Mouse (Mus musculus): ENCODE results near the gene Nup210. TPM values are rescaled to one million over a fixed set of nuclear protein-coding genes. Genes with fewer than 3 reads are reported as not detected.

The Nup210 gene
- polyA plus RNA-seq, 1 experiment = 219 TPM

GRCm38 (mm10) chr6:90969341-90969871, 147.2 kb downstream of the Nup210 start:
- DNase-seq = no peak
- no peaks in the 10 kb centered on the region for H3K36me3 ChIP-seq (ENCODE audit: control insufficient read depth, insufficient read depth, low read length)
- WGBS = 7% methylated on average over 2 of the region's 2 CpGs
- H3K27ac ChIP-seq (ENCODE audit: control insufficient read depth, insufficient read depth, low read length) = no peak overlapping the region
- no peaks in the 10 kb centered on the region for H3K4me1 ChIP-seq (replicated peaks; ENCODE audit: control insufficient read depth, insufficient read depth, low read length)
- H3K4me3 ChIP-seq (ENCODE audit: control insufficient read depth, insufficient read depth, low read length) = no peak overlapping the region
- H3K27me3 ChIP-seq (ENCODE audit: control insufficient read depth, insufficient read depth, low read length) = no peaks in the 10 kb centered on the region
- TF ChIP-seq CTCF (IDR thresholded peaks at IDR 0.05; ENCODE audit: borderline replicate concordance, control insufficient read depth, extremely low read depth, insufficient read depth, low read length, poor library complexity) (no peak), POLR2A (IDR thresholded peaks at IDR 0.05; ENCODE audit: control insufficient read depth, extremely low read depth, insufficient read depth, low read length, poor library complexity) (no peak)

Other genes with a start within 250 kb of the Nup210 start
- 124 and 178 TPM in 2 replicates for gene Iqsec1, start 128.1 kb downstream of the Nup210 start, polyA plus RNA-seq (2012; rRNA removed)
- 10.8 and 16.6 TPM in 2 replicates for gene Hdac11, start 39.8 kb upstream of the Nup210 start, polyA plus RNA-seq (2012; rRNA removed)
- gene Fbln2, start 95.6 kb upstream of the Nup210 start, polyA plus RNA-seq (2012; rRNA removed) = 70.4 and 71.8 TPM in 2 replicates